Mouse (Mus musculus) embryonic fibroblast, embryonic 13.5 days (primary cell): Measurements from ENCODE around the gene Zkscan1. TPM values are rescaled to one million over a fixed set of nuclear protein-coding genes. Genes with fewer than 3 reads are reported as not detected.
"Not testable (repeated sequence)": the region's sequence is repeated elsewhere in the genome, so short reads cannot be mapped to it uniquely, and the experiment has no call there.

Experiments used
- H3K27ac ChIP-seq: 2 replicates; pipeline ENCODE4 v1.5.1; 2012; ENCODE audit warnings: low read length, control low read depth, inconsistent platforms; ENCODE audit not compliant: insufficient read depth
- H3K4me1 ChIP-seq: 2 replicates; pipeline ENCODE4 v1.6.1; 2011; ENCODE audit warnings: low read length; ENCODE audit not compliant: control insufficient read depth, insufficient read depth
- H3K4me3 ChIP-seq: 2 replicates; pipeline ENCODE4 v1.5.1; 2011; ENCODE audit warnings: mild to moderate bottlenecking, control low read depth, low read length; ENCODE audit not compliant: insufficient read depth
- CTCF ChIP-seq: IDR thresholded peaks from 2 replicates; pipeline ENCODE4 v1.5.1; 2011; ENCODE audit warnings: mild to moderate bottlenecking, control low read depth, low read length, moderate library complexity, borderline replicate concordance; ENCODE audit not compliant: insufficient read depth
- POLR2A ChIP-seq: IDR thresholded peaks from 2 replicates; pipeline ENCODE4 v1.6.1; 2011; ENCODE audit warnings: low read depth, mild to moderate bottlenecking, control low read depth, low read length, moderate library complexity
- polyA plus RNA-seq: library from polyadenylated mRNA; stranded (reverse); fragments of >200 nt; gene quantifications from 2 replicates; pipeline ENCODE4 v1.2.4, GENCODE M21; 2011; ENCODE audit warnings: low read depth; ENCODE audit not compliant: missing spikeins, insufficient read length

The Zkscan1 gene
- polyA plus RNA-seq, result 24.1 and 25.2 TPM in 2 replicates

DNA sequence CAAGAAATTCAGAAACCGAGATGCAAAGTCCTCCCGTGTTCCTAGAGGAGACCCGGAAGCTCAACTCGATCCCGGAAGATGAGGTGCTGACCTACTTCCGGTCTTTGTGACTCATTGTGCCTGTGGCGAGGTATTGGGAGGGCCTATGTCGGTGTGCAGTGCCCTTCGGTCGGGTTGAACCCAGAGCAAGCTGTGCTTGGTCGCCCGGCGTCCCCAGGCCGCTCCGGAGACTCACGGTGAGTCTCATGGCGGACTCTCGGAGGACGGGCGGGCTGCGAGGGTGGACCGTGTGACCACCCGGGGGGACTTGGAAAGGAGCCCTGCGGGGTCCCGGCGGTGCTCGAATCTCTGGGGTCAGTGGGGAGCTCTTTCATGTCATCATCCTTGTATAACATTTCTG lies at the start of gene Zkscan1:
TSS of gene Zkscan1 (plus strand) at position 89 of the 400 bp plus-strand sequence.
- Histone ChIP-seq H3K4me3 (peak within 1 kb of the TSS; percentile 63), H3K27ac (peak within 1 kb of the TSS; percentile 6; the same call in 1 of the 2 replicates), H3K4me1 (no peaks in the 10 kb centered on the region; the same call in 1 of the 2 replicates)
- no peak for TF ChIP-seq CTCF
- TF ChIP-seq POLR2A, result peak; percentile 92

DNA sequence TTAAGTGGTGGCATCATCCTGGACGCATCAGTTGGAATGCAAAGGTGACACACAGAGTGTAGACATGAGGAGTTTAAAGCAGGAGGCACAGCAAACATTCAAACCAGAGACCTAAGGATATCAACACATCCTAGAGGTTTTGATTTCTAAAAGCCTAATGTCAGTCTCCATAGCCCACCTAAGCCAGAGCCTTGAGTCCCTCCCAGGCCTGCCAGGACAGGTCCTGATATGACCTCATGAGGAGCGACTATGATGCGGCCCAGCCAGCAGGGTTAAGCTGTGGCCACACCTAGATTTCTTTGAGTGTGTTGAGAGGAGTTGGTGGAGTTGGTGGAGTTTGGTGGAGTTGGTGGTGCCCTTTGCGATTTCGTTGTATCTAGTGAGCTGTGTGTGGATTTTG lies 32.0 kb upstream of the Zkscan1 start, which contains the start of gene Smok3c:
TSS of gene Smok3c (plus strand) at position 301 of the 400 bp plus-strand sequence.
- H3K4me3 ChIP-seq, H3K27ac ChIP-seq, H3K4me1 ChIP-seq: not testable (repeated sequence)

DNA sequence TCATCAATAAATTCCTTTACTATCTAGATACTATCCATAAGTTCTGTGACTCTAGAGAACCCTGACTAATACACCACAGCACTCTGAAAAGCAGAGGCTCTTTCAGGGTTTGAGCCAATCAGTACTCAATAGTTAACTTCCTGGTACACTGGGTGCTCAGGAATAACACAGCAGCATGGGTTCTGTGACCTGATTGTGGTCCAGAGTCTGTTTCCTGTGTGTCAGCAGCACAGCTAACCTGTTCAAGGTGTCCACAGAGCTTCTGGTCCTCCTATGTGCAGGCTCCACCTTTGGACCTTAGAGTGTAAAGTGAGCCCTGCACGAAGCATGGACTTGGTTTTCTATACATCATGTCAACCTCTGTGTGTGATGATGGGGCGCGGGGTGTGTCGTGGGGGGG lies 11.1 kb upstream of the Zkscan1 start:
- no peak overlapping the region for H3K4me3 ChIP-seq
- no peaks in the 10 kb centered on the region for H3K4me1 ChIP-seq
- TF ChIP-seq CTCF (no peak), POLR2A (no peak)
- no peak overlapping the region for H3K27ac ChIP-seq

DNA sequence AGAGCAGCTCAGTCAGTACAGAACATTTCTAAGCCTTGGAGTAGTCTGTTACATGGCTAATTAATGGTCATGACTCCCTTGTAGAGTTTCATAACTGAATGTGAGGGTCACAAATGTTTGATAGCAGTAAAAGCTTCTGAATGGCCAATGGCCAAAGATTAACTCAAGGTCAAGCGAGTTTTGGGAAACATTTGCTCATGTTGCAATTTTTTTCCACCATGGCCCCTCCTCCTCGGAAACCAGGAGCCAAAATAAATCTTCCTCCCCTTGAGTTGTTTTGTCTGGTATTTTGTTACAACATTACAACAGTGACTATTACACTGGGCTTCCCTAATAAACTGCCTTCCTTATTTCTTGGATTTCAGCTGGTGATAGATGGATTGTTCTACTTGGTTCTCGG lies 9.2 kb upstream of the Zkscan1 start:
- H3K27ac ChIP-seq, result no peak overlapping the region
- H3K4me1 ChIP-seq, result no peaks in the 10 kb centered on the region
- TF ChIP-seq POLR2A (no peak), CTCF (no peak)
- no peak overlapping the region for H3K4me3 ChIP-seq

DNA sequence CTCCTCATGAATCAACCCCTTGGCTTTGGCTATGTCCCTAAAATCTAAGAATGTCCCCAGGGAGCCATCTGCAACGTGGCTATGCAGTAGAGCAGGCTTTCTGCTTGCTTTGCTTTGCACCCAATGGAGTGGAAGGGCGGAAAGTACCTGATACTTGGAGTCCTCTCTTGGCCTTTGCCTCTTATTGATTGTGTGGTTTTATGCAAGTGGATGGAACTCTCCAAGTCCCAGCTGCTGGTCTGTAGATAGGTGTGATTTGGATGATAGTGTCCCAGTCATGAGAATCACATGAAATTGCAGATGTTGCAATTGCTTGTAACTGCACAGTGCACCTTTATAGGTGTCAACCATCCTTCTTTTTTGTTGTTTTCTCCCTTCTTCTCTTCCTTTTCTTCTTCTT lies 8.7 kb upstream of the Zkscan1 start:
- no peak for TF ChIP-seq CTCF
- TF ChIP-seq POLR2A, result no peak
- Histone ChIP-seq H3K27ac (no peak overlapping the region), H3K4me3 (no peak overlapping the region), H3K4me1 (no peaks in the 10 kb centered on the region)

DNA sequence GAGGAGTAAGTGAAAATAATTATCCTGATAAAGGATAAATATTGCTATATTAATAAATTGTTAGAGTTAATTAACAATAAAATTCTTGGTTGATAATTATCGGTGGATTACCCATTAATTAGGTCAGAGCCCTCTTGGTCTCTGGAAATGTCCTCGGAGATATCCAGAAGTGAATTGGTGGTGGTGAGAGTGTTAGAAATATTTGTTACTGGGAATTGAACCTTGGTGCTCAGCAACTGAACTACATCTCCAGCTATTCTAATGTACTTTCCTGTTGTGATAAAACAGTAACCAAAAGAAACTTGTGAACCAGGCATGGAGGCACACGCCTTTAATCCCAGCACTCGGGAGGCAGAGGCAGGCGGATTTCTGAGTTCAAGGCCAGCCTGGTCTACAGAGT lies 4.4 kb upstream of the Zkscan1 start:
- TF ChIP-seq CTCF, result no peak
- no peak for TF ChIP-seq POLR2A
- H3K27ac ChIP-seq, result no peak overlapping the region
- no peak overlapping the region for H3K4me3 ChIP-seq
- H3K4me1 ChIP-seq, result no peaks in the 10 kb centered on the region

DNA sequence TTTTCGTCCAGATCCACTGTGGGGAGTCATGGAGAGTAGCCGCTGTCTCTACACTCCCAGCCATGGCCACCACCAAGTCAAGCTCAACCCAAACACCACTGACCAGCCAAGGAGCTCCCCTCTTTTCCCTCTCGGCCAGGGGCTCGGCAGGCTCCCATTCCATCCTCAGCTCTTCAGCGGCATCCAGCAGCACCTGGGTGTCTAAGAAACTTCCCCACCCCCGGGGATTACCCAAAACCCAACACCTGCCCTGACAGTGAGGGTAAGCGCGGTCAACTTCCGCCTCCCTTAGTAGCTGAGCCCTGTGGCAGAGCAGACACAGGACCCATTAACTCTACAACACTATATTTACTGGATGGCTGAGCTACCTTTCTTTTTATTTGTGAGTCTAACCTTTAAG lies 3.4 kb upstream of the Zkscan1 start:
- no peak for TF ChIP-seq POLR2A
- Histone ChIP-seq H3K4me3 (no peak overlapping the region), H3K4me1 (no peaks in the 10 kb centered on the region)

DNA sequence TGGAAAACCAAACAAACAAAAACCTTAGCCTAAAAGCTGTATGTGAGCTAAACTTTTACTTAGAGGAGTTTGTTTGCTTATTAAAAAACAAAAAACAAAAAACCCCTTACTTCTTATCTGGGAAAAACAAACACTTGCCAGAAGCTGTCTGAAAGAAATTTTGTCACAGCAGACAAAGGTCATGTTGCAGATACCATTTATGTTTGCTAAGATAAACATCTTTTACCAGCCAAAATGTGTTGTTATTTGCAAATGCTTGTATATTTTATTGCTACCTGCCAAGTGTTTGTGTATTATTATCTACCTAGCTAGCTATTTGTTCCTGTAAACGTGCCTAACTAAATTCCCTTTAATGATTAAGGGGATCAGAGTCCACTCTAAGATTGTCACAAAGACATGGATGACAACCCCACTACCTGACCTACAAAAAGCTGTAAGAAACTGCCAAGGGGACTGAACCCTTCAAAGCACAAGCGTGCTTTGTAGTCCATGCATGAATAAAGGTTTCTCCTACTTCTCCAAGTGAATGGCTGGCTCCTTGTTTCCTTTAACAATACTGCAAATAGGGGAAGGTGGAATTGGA lies 1.5 kb upstream of the Zkscan1 start:
- no peaks in the 10 kb centered on the region; the same call in 1 of the 2 replicates for H3K4me1 ChIP-seq
- no peak for TF ChIP-seq POLR2A
- no peak for TF ChIP-seq CTCF
- no peak overlapping the region for H3K27ac ChIP-seq
- no peak overlapping the region for H3K4me3 ChIP-seq

More for the DNA sequence above, 3.4 kb upstream of the Zkscan1 start:
- no peak overlapping the region for H3K27ac ChIP-seq

DNA sequence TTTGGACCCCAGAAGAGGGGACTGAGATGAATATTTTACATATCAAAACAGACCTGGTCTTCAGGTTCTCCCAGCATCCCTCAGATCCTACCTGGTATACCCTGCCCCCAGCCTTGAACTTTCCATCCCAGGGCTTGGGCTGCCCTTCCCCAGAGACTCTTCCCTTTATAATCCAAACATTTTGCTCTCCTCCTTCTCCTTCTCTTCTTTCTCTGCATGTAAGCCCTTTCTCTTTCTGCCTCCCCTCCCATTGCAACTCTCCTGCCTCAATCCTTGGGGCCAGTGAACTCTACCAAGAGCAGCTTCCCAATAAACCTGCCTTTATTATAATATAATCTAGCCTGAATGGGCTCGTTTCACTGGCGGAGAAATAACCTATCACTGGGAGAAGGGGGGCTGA lies 948 bp upstream of the Zkscan1 start:
- Histone ChIP-seq H3K27ac (no peak overlapping the region), H3K4me1 (no peaks in the 10 kb centered on the region; the same call in 1 of the 2 replicates), H3K4me3 (no peak overlapping the region)
- TF ChIP-seq CTCF (no peak), POLR2A (no peak)

DNA sequence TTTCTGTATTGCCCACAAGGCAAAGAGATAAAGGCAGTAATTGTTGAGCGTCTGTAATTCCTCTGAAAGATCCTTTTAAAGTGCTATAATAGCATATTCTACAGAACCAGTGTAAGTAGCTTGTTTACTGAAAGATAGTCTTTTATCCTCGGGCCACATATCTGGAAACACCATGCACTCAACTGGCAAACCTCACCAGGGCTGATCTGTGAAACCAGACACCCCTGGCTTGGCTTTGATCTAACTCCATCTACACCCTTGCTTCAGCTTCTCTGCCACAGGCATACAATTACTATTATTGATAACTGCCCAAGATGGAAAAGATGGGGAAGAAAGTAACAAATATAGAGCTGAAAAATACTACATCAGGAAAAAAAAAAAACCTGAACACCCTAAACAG lies 377 bp upstream of the Zkscan1 start:
- Histone ChIP-seq H3K27ac (no peak overlapping the region), H3K4me1 (no peaks in the 10 kb centered on the region; the same call in 1 of the 2 replicates), H3K4me3 (no peak overlapping the region)
- TF ChIP-seq CTCF (no peak), POLR2A (no peak)

DNA sequence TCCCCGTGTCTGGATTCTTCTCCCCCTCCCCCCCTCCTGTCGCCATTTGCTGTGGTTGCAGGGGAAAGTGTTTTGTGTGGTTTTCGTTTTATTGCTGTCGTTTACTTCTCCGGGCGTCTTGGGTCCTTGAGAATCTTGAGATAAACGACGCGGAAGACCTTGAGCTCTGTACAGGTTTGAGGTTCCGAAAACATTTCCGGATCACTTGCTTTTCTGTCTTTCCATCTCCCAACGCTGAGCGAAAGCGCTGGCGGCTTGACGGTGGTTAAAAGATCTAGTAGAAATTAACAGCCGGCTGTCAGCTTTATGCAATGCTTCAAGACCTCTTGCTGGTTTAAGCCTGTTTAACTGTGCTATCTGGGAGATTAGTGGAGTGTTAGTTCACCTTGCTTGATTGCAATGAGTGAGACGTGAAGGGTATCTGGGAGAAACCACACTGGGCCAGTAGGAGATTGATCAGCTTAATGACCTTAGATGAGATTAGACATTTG lies 582 bp downstream of the Zkscan1 start:
- Histone ChIP-seq H3K4me3 (peak overlapping the region; percentile 63), H3K4me1 (no peaks in the 10 kb centered on the region; the same call in 1 of the 2 replicates), H3K27ac (peak overlapping the region; percentile 6; the same call in 1 of the 2 replicates)
- no peak for TF ChIP-seq POLR2A
- TF ChIP-seq CTCF, result no peak
